Mouse (Mus musculus) kidney, adult 18-20 months (tissue): ENCODE results near the gene Dlg2.
A peak's percentile ranks its signal among the peaks of the same experiment; 100 is the strongest.

ENCODE experiments used
- DNase-seq: peaks from one replicate; pipeline ENCODE4 v3.0.0; 2021

Dlg2 gene

GRCm38 (mm10) chr7:91284167-91284566 lies 807.7 kb downstream of the Dlg2 start:
- DNase-seq = no peak

DNA sequence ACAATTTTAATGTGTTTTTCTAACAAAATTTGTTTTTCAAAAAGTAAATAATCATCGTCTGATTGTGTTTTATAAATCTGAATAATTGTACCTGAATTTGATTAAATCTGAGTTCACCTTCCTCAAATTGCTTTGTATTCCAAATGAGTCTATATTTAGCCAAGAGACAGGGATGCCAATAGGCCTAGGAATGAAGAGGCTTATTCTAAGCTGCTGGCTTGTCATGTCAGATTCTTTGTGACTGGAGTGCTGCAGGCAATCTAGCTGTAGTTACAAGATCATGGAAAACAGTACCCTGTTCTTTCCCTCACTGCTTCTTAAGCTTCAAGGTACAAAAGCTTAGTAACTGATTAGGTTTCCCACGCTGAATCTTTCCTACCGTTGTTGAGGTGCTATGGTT lies 811.9 kb downstream of the Dlg2 start:
- DNase-seq = no peak

- no peak for DNase-seq
Measured at GRCm38 (mm10) chr7:91296127-91296526, 819.7 kb downstream of the Dlg2 start.

DNA sequence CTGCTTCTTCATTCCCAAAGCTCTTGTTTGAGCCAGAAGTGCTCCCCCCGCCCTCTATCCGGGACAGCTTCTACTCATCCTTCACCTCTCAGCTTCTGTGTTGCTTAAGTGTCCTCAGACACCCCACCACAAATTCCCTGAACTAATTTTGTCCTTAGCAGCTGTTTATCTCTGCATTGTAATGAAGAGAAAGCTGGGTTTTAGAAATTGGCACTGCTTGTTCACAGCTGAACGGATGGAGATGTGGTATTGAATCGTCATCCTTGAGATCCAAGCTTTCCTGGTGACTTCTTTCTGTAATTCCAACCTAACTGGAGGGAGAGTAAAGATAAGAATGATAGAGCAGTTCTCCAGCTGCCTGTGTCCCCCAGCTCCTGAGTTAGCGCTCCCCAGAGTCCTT lies 834.7 kb downstream of the Dlg2 start:
- DNase-seq = no peak

- DNase-seq = no peak
Measured at GRCm38 (mm10) chr7:91345073-91345472, 868.6 kb downstream of the Dlg2 start.

DNA sequence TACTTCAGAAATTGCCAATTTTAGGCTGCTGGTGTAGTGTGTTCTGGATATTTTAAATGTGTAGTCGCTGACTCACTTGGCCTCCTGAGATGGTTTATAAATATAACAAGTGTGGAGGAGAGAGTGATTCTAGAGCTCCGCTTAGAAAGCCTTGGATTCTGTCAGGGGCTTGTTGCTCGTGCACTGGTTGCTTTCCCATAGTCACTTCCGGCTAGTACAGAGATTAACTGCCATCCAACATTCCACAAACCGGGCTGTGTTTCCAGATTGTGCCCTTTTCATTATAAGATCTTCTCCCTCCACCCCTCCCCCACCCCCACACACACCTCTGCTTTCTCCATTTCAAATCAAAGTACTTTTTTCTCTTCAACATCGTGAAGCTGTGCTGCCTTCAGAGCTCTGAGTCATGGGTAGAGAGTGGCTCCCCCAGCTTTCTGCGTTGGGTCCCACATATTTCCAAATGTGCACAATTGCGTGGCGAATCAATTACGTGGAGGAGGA lies 893.4 kb downstream of the Dlg2 start:
- no peak for DNase-seq

GRCm38 (mm10) chr7:91382281-91382680 lies 905.8 kb downstream of the Dlg2 start:
- DNase-seq = no peak

DNA sequence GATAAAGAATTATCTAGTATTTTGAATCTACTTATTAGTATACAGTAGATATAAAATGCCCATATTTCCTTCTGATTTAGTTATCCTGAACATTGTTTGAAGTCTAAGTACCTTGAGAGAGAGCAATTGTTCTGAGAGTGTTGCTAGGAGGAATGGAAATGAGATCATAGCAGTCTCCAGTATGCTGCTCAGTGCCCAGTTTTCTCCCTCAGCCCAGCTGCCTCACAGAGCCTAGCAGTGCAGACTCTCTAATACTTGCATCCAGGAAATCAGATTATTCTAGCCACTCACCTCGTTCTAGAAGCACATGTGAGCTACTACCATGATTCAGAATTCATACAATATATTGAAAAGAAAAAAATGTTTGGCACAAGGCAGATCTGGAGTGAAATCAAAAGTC lies 907.4 kb downstream of the Dlg2 start:
- DNase-seq = no peak

DNA sequence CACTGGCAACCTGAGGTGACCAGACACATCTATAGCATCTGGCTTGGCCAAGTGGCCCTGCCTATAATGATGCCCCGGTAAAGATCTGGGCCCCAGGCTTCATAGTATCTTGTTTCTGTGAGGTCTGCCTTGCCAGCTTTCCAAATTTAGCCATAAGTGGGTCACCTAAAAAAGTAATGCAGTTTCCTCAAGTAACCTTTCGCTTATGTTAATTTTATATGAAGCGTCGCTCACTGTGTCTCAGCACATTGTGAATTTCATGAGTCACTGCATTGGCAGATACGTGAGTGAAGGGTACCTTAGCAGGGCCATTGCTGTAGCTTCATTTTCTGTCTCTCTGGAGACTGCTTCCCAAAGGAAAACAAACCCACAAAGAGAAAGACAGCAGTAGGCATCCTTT lies 912.8 kb downstream of the Dlg2 start:
- no peak for DNase-seq

DNA sequence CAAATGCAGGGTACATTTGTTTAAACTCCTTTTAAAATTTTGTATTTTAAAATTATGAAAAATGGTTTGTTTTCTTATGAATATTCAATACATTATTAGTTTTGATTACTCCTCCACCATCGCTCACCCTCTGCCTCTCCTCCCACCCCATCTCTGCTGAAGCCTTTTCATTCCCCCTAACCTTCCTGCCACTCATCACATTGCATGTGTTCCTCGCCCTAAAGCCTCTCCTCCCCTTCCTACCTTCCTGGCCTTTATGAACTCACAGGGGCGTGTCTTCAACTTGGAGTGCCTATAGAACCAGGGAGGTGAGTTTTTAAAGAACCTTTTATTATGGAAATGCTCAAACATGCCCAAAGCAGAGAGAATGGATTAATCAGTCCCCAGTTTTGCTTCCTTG lies 921.4 kb downstream of the Dlg2 start:
- DNase-seq = no peak

- no peak for DNase-seq
Measured at GRCm38 (mm10) chr7:91412109-91412508, 935.6 kb downstream of the Dlg2 start.

DNA sequence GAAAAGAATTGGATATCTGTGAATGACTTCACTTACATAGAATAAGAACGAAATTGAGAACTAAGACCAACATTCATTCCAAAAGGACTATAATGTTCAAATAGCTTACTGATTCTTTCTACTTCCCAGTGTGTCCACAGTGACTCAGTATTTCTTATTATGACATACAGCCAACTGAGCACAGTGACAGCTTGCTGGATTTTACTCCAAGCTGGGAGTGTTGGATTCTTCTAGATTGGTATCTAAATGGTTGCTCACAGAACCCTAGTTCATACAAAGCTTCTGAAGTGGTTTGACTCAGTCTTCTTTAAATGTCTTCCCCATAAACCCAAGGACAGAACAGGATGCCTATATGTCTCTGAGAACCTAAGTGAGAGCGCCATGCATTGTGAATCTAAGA lies 937.7 kb downstream of the Dlg2 start:
- DNase-seq = no peak

DNA sequence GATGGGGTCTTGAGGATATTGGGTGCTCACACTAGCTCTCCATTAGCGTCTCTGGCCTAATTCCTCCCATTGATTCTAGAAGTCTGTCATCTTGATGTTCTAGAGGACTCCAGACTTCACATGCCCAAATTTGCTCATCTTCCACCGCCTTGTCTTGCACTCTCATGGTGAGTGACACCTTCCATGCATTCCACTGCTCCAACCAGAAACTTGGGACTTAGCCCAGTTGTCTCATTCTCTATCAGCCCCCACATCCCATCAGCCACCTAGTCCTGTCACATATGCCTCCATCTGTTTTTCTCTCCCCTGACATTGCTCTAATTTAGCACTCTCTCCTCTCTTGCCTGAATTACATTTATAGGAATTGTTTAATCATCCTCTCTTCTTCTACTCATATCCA lies 938.3 kb downstream of the Dlg2 start:
- no peak for DNase-seq

DNA sequence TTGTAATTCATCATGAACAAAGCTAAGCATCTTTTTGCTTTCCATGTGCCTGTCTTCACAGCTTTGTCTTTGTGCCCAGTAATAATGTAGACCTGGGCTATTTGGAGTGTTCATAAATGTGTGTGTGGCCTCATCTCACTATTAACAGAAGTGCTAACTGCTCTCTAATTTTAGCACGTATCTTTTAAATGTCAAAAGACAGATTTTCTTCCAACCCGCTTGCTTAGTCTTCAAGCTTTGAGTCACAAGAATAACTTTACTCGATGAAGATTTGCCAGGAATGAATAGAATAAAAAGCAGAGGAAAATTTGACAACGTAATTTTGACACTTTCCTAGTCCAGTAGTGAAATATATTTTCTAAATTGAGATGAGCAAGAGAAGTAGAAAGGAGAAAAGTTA lies 943.7 kb downstream of the Dlg2 start:
- DNase-seq = no peak

DNA sequence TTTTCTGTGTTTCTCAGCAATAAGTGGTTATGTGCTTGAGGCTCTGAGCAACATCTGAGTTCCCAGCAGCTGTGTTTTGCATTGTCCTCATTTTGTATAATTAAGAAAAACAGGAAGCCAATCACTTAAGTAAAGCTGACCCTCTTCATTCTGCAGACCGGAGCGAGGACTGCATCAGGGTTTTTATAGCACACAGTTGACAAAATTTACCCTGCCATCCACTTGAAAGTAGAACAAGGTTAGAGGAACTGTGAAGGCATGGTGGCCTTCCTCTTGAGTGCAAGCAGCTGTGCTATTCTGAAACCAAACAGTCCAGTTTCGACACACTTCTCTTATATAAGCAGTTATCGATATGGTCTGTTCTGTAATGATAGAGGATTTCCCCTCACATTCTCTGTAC lies 947.3 kb downstream of the Dlg2 start:
- DNase-seq = no peak

- no peak for DNase-seq
Measured at GRCm38 (mm10) chr7:91429712-91430275, 953.3 kb downstream of the Dlg2 start.

DNA sequence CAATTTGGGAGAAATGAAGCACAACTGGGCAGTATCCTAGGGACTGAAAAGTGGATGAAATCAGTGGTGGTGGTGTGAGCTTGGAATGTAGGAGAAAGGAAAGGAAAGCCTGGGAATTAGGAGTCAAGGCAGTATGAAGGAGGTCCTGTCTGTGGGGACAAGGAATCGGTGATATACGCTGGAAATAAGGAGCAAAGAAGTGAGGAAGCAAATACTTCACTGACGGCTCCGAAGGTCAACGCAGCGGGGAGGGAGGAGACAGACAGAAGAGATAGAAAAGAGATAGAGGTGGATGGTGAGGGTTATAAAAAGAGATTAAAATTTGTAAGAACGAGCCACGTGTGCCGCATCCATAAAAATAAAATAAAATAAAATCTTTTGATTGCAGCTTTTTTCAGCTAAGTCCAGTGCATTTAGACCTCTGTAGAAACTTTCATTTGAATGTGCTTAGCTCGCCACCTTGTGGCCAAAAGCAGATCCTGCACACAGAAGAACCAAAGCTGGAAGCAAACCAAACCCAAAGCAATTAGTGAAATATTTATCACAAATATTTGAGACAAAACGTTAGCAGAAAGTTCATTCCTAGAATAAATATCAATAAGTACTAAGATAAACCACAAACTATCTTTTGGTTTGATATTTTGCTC lies 955.2 kb downstream of the Dlg2 start:
- peak; percentile 39 for DNase-seq

DNA sequence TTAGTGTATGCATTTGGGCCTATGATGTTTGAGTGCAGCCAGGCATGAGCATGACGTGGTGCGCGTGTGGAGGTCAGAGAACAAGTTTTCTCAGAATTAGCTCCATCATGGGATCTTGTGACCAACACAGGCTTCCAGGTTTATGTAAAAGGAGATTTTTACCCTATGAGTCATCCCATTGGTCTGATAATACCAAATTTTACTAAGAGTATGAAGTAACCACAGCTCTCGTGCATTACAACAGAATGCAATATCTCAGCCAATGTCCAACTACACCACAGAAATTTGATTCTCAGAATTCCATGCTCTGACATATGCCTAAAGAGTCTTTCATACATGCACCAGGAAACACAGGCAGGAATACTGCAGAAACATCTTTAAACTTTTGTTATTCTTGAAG lies 956.1 kb downstream of the Dlg2 start:
- no peak for DNase-seq

DNA sequence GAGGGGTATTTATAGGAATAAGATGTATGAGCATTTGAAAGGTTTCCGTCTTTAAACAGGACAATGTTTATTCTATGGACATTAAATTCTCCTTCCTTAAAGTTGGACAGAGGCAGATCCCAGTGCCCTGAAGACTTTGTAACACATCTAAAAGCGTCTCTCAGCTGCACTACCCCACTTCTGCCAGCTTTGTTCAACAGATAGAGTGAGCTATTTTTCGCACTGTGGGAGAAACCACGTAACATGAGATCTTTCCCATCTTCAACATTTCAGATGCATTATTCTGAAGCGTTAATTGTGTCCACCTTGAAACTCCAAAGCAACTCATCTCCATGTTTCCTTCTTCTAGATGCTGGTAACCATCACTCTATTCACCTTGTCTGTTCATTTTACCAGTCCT lies 958.3 kb downstream of the Dlg2 start:
- no peak for DNase-seq

DNA sequence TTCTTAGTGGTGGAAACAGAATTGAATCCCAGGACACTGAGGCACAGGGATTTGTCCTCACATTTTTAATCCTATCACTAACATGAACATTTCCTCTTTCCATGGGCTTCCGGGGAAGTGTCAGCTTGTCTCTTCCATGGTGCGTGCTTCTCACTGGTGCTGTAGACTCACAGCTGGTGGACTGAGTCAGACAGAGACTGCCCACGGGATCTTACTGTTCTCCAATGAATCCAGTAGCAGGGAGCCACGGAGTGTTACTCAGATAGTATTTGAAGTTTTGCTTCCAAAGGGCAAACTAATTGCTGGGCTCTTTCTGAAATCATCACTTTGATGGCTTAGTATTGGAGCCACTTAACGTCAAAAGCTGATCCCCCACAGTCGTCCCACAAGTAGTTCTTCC lies 963.9 kb downstream of the Dlg2 start:
- DNase-seq = no peak

GRCm38 (mm10) chr7:91442447-91443376 lies 966.2 kb downstream of the Dlg2 start:
- DNase-seq = no peak

GRCm38 (mm10) chr7:91443377-91443714 lies 966.9 kb downstream of the Dlg2 start:
- no peak for DNase-seq

DNA sequence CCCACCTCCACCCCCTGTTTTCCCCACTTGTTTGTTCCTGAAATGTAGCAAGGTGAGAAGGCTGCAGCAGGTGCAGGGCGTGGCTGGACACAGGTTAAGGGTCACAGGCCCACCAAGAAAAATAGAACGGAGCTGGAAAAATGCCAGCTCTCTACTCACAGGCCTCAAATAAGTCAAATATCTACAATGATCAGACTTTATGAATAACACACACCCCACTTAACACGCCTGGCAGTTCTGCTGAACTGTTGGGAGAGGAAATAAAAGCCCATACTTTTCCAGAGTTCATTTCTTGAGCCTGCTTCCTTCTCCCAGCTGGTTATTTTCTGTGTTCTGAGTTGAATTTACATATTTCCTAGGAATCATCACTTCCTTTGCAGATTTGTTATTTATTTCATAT lies 967.4 kb downstream of the Dlg2 start:
- no peak for DNase-seq

GRCm38 (mm10) chr7:91444728-91445127 lies 968.3 kb downstream of the Dlg2 start:
- no peak for DNase-seq
